Mouse (Mus musculus): ENCODE results near the gene Hectd1. TPM values are rescaled to one million over a fixed set of nuclear protein-coding genes. Genes with fewer than 3 reads are reported as not detected.

The Hectd1 gene
- polyA plus RNA-seq, 1 experiment: 13.4 TPM

DNA sequence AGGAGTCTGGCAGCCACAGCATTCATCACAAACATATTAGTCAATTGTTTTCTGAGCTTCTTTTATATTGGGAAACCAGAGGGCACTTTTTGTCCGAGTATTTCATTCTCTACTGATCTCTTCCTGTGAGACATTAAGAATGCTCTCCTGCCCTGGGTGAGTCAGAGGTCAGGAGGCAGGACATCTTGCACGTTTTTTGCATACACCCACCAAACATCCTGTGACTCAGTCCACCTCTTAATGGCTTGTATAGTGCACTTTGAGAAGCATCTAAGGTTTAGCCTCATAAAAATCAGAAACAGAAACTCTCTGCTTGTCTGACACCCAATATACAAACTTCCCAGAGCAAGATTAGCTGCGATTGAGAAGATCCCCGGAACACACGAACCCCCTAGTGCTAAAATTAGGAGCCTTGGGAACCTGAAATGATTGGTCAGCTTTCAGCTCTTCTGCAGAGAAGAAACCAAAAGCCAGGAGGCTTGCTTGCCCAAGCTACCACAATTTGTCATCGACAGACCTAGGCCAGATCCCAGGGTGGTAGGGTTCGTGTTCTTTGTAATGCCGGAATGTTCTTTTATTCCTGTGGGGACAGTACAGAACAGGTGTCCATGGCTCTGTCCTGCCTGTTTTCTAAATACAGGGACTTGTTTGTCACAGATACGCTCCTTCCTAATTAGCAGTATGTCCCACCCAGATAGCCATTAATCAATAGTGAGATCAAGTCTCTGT lies 35.9 kb upstream of the Hectd1 start:
- no peak overlapping the region for H3K4me3 ChIP-seq (ENCODE audit: control insufficient read depth, low read depth, low read length)
- H3K27me3 ChIP-seq (ENCODE audit: control insufficient read depth, insufficient read depth, low read length): no peaks in the 10 kb centered on the region
- TF ChIP-seq POLR2A (IDR thresholded peaks at IDR 0.05; ENCODE audit: control insufficient read depth, low read depth, low read length) (no peak), CTCF (IDR thresholded peaks at IDR 0.05; ENCODE audit: control insufficient read depth, insufficient read depth, insufficient replicate concordance, low read depth, low read length) (no peak)
- no peak overlapping the region for H3K27ac ChIP-seq (ENCODE audit: control insufficient read depth, insufficient read depth, low read depth, low read length)
- H3K4me1 ChIP-seq (ENCODE audit: control insufficient read depth, insufficient read depth, low read length): no peaks in the 10 kb centered on the region; the same call in 1 of the 2 replicates
- H3K36me3 ChIP-seq (ENCODE audit: control insufficient read depth, insufficient read depth, low read length): no peaks in the 10 kb centered on the region

DNA sequence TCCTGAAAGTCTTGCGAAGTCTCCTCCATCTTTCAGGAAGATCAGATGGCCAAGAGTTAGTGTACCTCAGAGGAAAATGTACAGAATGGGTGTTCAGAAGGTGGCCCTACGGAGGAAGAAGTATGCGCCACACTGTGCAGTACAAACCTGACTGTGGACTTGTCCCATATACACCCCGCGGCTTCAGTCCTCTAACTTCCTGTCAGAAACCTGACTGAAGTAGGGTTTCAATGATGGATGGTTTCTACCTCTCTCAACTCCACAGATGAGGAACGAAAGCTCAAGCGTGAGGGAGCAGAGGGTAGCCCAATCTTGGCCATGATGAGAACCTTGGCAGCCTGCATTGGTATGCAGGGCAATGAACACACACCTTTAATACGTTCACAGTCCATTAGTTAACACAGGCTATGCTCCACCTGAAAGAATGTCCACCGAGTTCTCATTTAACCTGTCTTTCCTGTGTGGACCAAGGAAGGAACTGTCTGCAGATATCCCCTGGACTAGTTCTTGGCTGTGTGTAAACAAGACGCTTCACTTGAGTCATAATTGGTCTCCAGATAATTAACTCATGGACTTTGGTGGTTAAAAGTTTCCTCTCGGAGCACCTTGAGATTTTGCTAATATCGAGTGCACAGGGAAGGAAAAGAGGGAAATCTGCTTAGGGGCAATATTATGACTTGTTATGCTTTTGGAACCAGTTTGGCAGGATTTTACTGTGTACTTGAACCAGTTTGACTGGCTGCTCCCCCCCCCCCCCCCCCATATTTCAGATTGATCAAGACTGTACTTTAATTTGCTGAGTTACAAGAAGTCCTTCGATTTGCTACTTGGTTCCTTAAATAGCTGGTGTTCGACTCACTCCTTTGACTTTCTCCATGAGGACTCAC lies 34.0 kb upstream of the Hectd1 start:
- Histone ChIP-seq H3K36me3 (ENCODE audit: control insufficient read depth, insufficient read depth, low read length) (no peaks in the 10 kb centered on the region), H3K27ac (ENCODE audit: control insufficient read depth, insufficient read depth, low read depth, low read length) (no peak overlapping the region), H3K4me3 (ENCODE audit: control insufficient read depth, low read depth, low read length) (no peak overlapping the region), H3K4me1 (ENCODE audit: control insufficient read depth, insufficient read depth, low read length) (no peaks in the 10 kb centered on the region; the same call in 1 of the 2 replicates), H3K27me3 (ENCODE audit: control insufficient read depth, insufficient read depth, low read length) (no peaks in the 10 kb centered on the region)
- TF ChIP-seq POLR2A (IDR thresholded peaks at IDR 0.05; ENCODE audit: control insufficient read depth, low read depth, low read length) (no peak), CTCF (IDR thresholded peaks at IDR 0.05; ENCODE audit: control insufficient read depth, insufficient read depth, insufficient replicate concordance, low read depth, low read length) (no peak)

DNA sequence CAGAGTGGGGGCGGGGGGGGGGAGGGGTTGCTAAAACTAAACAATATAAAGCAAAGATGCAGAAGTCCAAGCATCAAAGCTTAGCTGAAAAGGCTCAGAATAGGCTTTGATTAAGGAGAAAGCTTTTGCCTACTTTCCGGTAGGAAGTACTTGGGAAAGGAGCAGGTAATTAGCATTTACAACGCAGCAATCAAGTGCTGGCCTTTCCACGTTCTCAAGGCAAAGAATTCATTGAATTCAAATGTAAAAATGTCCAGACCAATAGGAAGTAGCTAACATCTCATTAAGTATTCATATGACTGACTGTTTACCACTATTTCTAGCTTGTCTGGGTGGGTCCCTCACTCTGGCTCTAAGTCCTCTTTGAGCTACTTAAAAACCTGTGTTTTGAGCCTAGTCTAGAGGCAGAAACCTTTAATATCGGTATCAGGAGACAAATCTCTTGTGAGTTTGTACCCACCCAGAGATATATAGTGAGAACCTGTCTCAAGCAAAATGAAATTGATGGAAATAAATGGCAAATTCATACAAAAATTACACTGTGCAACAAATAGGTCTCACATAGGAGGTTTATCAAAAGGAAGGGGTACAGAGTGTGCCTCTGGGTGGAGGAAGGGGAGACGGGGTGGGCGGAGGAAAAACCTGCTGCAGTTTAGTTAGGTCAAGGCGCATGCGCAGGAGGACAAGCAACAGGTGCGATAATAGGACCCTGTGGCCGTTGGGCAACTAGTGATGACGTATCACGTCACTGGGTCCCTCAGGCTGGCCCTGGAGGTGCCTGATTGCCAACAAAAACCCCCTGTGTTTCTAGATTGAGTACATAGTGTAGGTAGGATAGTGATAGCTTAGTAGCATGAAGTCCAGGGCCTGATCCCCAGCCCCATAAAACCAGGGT lies 29.0 kb upstream of the Hectd1 start:
- H3K27ac ChIP-seq (ENCODE audit: control insufficient read depth, insufficient read depth, low read depth, low read length): peak overlapping the region; percentile 73

DNA sequence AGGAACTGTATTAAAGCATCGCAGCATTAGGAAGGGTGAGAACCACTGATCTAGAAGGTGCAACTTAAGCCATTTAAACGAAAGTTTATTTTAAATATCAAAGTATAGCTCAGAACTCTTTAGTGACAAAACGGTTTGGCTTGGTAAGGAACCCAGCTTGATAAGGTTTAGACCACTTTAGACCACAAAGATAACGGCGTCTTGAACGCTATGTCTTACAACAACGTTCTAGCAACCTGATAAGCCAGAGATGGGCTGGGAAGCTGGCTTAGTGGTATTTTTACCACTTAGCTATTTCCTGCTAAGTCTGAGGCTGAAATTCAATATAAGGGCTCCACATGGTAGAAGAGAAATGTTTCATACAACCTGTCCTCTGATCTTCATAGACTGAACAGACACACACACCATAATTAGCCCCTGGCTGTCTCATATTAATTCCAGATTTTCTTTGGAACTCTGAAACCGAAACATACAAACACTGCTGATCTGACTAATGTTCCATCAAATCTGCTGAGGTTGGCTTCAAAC lies 27.5 kb upstream of the Hectd1 start:
- Histone ChIP-seq H3K27me3 (ENCODE audit: control insufficient read depth, insufficient read depth, low read length) (no peaks in the 10 kb centered on the region), H3K4me1 (ENCODE audit: control insufficient read depth, insufficient read depth, low read length) (no peaks in the 10 kb centered on the region; the same call in 1 of the 2 replicates), H3K27ac (ENCODE audit: control insufficient read depth, insufficient read depth, low read depth, low read length) (no peak overlapping the region), H3K4me3 (ENCODE audit: control insufficient read depth, low read depth, low read length) (peak overlapping the region; percentile 75; the same call in 1 of the 2 replicates), H3K36me3 (ENCODE audit: control insufficient read depth, insufficient read depth, low read length) (no peaks in the 10 kb centered on the region)
- TF ChIP-seq CTCF (IDR thresholded peaks at IDR 0.05; ENCODE audit: control insufficient read depth, insufficient read depth, insufficient replicate concordance, low read depth, low read length) (no peak), POLR2A (IDR thresholded peaks at IDR 0.05; ENCODE audit: control insufficient read depth, low read depth, low read length) (no peak)

More for the DNA sequence above, 29.0 kb upstream of the Hectd1 start:
- Histone ChIP-seq H3K4me3 (ENCODE audit: control insufficient read depth, low read depth, low read length) (peak overlapping the region; percentile 75), H3K4me1 (ENCODE audit: control insufficient read depth, insufficient read depth, low read length) (no peaks in the 10 kb centered on the region; the same call in 1 of the 2 replicates), H3K36me3 (ENCODE audit: control insufficient read depth, insufficient read depth, low read length) (no peaks in the 10 kb centered on the region), H3K27me3 (ENCODE audit: control insufficient read depth, insufficient read depth, low read length) (no peaks in the 10 kb centered on the region)
- peak; percentile 86; the same call in 1 of the 2 replicates for TF ChIP-seq POLR2A (IDR thresholded peaks at IDR 0.05; ENCODE audit: control insufficient read depth, low read depth, low read length)
- no peak for TF ChIP-seq CTCF (IDR thresholded peaks at IDR 0.05; ENCODE audit: control insufficient read depth, insufficient read depth, insufficient replicate concordance, low read depth, low read length)

DNA sequence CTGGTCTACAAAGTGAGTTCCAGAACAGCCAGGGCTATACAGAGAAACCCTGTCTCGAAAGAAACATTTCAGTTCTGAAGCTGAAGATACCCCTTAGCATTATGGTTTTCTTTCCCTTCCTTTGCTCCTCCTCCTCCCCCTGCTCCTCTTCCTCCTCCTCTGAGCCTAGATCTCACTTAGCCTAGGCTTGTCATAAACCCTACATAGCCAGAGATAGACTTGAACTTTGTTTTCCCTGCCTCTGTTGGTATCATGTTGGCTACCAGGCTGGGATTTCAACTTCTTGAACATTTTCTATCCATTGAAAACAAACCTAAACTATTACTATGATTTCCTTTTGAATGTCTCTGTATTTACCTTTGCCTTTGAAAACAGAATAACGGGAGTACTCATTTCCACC lies 26.5 kb upstream of the Hectd1 start:
- TF ChIP-seq CTCF (IDR thresholded peaks at IDR 0.05; ENCODE audit: control insufficient read depth, insufficient read depth, insufficient replicate concordance, low read depth, low read length) (no peak), POLR2A (IDR thresholded peaks at IDR 0.05; ENCODE audit: control insufficient read depth, low read depth, low read length) (no peak)
- Histone ChIP-seq H3K4me3 (ENCODE audit: control insufficient read depth, low read depth, low read length) (no peak overlapping the region), H3K36me3 (ENCODE audit: control insufficient read depth, insufficient read depth, low read length) (no peaks in the 10 kb centered on the region), H3K27me3 (ENCODE audit: control insufficient read depth, insufficient read depth, low read length) (no peaks in the 10 kb centered on the region), H3K4me1 (ENCODE audit: control insufficient read depth, insufficient read depth, low read length) (no peaks in the 10 kb centered on the region; the same call in 1 of the 2 replicates), H3K27ac (ENCODE audit: control insufficient read depth, insufficient read depth, low read depth, low read length) (no peak overlapping the region)

DNA sequence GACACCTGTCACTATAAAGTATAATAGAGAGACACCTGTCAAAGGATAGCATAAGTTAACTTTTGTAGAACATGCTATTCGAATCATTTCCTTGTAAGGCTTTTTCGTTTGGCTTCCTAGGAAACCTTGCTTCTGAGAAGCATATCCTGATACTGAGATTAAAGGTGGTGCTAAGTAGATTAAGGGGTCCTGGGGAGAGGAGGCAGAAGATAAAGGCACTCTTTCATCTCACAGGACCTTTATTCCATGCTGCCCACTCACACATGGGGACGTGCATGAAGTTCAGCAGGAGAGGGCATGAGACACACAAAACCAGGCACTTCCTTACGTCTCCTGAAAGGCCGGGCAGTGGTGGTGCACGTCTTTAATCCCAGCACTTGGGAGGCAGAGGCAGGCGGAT lies 26.1 kb upstream of the Hectd1 start:
- no peaks in the 10 kb centered on the region for H3K27me3 ChIP-seq (ENCODE audit: control insufficient read depth, insufficient read depth, low read length)
- no peak overlapping the region for H3K27ac ChIP-seq (ENCODE audit: control insufficient read depth, insufficient read depth, low read depth, low read length)
- H3K4me3 ChIP-seq (ENCODE audit: control insufficient read depth, low read depth, low read length): no peak overlapping the region
- TF ChIP-seq CTCF (IDR thresholded peaks at IDR 0.05; ENCODE audit: control insufficient read depth, insufficient read depth, insufficient replicate concordance, low read depth, low read length) (no peak), POLR2A (IDR thresholded peaks at IDR 0.05; ENCODE audit: control insufficient read depth, low read depth, low read length) (no peak)
- H3K36me3 ChIP-seq (ENCODE audit: control insufficient read depth, insufficient read depth, low read length): no peaks in the 10 kb centered on the region
- H3K4me1 ChIP-seq (ENCODE audit: control insufficient read depth, insufficient read depth, low read length): no peaks in the 10 kb centered on the region; the same call in 1 of the 2 replicates

Data from testis, adult 2 months (tissue).